Mouse (Mus musculus): ENCODE data around the gene Col26a1.

- TF ChIP-seq CTCF (IDR thresholded peaks at IDR 0.05), result peak; percentile 84
- no peak for TF ChIP-seq EP300 (IDR thresholded peaks at IDR 0.05)
These were observed 176.2 kb downstream of the Col26a1 start for GRCm38 (mm10) chr5:136706803-136707202.

Data from lung, postnatal 0 days (tissue).